Mouse (Mus musculus) telencephalon, adult 2 months (tissue): ENCODE data around the gene Cacng3.

Experiments used
- DNase-seq: peaks from one replicate; pipeline ENCODE4 v3.0.0-alpha.2; 2011; ENCODE audit warnings: low read depth, low spot score

The Cacng3 gene

DNA sequence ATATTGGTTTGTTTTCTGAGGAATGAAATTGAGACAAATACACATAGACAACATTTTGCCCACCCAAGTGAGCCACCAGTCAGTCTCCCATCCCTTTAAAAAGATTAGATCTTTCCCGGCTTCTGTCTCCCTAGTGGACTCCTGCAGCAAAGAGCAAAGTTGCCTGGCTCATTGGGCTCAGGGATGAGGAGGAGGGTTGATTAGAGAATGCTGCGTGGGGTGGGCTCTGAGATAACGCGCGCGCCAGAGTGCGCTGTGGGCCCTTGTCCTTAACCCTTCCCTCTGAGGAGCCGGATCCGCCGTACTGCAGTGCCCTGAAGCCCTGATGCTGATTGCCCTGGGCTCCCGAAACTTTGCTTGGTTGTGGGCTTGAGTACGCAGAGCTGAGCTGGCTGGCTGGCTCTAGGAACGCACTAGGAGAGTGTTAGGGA lies at the start of gene Cacng3:
TSS of gene Cacng3 (plus strand) at position 51 of the 431 bp plus-strand sequence.
- DNase-seq: no peak

DNA sequence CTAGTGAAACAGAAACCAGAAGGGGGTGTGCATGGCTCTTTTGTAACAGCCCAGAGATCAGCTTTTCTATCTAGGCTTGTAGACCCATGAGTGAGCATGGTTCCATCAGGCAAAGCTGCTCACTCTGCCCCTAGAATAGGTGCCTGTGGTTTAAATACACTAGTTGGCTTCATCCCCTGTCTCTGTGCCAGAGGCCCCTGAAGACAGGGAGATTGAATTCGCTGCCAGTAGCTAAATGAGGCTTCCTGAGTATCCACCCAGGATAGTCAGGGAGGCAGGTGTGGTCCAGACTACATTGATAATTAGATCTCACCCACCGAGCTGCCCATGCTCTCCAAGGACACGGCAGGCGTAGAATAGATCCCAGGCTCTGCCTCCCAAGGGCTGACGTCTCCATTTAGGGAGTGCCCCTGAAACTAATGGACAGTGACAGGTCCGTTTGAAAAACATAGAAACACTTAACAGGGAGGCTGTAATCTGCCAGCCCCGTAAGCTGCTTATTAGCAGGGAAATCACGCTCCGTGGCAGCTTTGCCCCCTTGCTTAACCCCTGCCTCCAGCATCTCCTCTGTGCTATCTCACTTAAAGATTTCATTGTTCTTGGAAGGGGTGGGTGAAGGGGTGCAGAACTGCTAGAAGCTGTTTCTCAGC lies 48.0 kb upstream of the Cacng3 start:
- DNase-seq: no peak

DNA sequence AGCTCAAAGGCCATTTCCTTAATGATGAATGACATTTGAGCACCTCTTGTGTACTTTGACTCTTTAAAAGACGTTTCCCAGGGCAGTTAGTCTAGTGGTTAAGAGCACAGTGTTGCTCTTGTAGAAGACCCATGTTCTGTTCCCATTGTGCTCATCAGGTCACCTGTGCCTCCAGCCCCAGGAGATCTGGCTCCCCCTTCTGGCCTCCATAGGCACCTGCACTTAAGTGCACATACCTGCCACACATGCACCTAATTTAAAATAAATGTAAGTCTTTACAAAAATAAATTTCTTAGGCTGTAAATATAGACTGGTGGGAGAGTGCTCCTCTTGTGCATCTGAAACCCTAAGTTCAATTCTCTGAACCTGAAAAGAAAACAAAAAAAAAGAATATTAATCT lies 46.5 kb upstream of the Cacng3 start:
- no peak for DNase-seq

DNA sequence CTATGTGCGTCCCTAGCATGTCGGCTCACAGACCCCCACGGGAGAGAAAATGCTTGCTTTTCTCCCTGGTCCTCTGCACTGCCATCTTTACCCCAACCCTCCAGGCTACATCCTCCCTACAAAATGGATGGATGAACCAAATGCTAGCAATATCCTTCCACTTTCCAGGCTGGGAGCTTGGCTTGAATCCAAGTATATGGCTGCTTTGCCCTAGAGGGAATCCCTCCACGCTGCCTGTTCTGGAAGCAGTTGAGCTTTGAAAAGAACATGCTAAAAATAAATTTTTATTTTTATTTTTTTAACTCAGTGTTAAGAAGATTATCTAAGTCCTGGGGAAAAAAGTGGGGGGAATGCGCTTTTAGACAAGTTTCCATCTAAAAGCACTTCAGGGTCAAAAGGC lies 42.2 kb upstream of the Cacng3 start:
- DNase-seq: no peak

DNA sequence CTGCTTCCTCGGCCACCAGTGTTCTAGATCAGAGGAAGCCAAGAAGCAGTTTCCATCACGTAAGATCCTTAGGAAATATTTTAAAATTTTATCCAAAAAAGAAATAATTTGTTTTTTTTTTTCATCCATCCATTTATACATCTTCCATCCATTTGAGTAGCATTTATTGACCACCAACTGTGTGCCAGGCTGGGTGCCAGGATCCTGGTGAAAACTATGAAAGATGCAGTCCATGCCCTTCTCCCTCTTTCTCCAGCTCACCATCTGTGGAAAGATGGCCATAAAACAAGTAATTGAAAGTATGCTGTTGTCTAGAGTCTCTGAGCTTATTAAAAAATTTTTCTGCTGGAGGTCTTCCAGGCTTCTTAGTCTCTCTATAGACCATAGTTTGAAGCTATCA lies 39.9 kb upstream of the Cacng3 start:
- no peak for DNase-seq

DNA sequence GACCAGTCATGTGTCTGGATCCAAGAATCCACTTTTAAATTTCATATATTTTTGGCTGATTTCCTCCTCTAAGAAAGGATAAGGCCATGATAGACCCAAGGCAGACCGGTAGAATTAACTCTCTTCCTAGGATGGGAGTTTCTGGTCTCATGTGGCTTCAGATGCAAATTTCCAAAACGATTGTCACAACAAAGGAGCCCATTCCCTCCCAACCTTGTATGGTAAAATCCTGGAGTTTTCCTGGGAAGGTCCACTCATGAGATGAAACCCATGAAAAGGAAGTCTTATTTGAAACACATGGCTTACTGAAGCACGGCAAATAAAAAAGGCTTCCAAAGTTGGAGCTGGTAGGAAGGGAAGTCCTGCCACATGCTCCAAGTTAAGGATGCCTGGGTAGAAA lies 39.1 kb upstream of the Cacng3 start:
- DNase-seq: no peak

DNA sequence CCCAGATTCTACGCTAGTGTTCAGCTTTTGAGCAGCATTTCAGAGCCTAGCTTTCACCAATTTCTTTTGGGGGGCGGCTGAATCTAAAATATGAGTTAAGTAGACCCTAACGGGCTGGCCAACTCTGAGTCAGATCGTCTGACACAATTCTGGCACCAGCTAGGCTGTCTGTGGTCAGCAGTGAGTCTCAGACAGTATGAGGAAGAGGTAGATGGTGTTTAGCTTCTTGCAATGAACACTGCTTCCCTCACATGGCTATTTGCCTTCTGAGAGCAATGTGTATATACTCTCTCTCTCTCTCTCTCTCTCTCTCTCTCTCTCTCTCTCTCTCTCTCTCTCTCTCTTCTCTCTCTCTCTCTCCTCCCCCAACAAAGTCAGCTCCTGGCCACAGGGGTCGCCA lies 37.3 kb upstream of the Cacng3 start:
- DNase-seq: no peak

DNA sequence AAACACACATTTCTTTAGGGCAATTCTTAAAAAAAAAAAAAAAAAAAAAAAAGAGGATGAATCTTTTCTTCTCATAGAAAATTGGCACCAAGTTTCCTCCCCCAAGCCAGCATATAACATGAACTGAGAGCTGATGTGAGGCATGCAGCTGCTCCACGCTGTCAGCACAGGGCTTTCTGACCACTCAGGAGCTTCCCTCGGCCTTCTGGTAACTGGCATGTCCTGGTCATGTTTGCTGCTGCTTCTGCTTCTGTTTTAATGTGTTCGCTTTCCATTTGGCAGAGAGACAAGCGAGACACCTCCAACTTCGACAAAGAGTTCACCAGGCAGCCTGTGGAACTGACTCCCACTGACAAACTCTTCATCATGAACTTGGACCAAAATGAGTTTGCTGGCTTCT lies 36.8 kb upstream of the Cacng3 start:
- DNase-seq: no peak

DNA sequence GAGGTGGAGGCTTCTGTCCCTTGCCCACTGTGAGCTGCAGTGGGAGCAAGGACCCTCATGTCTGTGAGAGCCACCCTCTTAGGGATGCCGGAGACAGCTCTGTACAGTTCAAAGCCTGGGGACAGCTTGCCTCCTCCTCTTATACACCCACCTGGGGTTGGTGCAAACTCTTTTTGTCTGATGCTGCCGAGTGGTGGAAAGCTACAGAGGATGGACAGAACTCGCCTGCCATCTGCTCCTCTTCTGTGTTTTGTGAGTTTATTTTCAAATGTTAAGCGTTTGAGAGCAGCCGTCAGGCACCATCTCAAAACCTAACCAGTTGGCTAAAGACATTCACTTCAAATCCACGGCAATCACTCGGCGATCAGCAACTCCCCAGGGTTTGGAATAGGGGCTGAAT lies 26.6 kb upstream of the Cacng3 start:
- peak; percentile 63 for DNase-seq

DNA sequence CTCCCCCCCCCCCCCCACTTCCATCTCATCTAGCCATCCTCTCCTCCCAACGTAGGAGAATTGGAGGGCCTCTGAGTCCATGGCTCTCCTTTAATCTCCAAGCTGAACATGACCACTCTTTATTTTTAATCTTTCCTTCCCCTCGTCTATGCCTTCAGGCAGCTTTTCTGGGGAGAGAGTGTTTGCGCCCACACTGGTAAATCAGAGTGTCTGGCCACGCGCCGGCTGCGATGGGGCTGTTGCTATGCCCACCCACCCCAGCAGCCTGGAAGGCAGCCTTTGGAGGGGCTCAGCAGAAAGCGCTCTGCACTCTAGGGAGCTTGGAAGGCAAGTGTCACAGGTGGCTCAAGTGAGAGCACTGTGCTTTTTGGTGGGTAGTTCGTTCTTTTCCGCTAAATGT lies 21.0 kb upstream of the Cacng3 start:
- peak; percentile 45 for DNase-seq

DNA sequence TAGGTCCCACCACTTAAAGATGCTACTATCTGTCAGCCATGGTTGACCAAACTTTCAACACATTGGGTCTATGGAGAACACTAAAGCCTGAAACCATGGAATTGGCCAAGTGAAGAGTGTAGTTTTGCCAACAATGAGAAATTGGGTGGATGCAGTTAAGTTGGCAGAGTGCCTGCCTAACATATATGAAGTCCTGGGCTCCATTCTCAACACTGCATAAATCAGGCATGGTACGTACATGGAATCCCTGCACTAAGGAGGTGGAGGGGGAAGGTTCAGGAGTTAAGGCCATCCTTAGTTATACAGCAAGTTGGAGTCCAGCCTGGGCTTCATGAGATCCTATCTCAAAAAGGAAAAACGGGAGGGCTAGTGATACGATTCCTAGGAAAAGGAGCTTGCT lies 17.8 kb upstream of the Cacng3 start:
- no peak for DNase-seq

DNA sequence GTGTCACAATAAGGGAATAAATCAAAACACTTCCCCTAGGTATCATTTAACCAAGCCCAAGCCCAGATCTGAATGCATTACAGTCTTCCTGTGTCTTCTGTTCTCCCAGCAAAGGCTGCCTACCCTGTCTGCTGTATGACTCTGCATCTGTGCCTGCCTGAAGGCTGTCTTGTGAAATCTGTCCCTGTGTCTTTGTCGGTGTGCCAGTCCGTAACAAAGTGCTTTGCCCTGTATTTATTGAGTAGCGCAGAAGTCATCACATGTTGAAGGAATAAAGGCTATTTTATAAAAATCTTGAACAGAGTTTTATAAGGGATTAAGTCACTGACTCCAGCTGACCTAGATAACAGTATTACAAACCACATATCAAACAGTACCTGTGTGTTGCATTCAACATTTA lies 13.6 kb upstream of the Cacng3 start:
- no peak for DNase-seq

DNA sequence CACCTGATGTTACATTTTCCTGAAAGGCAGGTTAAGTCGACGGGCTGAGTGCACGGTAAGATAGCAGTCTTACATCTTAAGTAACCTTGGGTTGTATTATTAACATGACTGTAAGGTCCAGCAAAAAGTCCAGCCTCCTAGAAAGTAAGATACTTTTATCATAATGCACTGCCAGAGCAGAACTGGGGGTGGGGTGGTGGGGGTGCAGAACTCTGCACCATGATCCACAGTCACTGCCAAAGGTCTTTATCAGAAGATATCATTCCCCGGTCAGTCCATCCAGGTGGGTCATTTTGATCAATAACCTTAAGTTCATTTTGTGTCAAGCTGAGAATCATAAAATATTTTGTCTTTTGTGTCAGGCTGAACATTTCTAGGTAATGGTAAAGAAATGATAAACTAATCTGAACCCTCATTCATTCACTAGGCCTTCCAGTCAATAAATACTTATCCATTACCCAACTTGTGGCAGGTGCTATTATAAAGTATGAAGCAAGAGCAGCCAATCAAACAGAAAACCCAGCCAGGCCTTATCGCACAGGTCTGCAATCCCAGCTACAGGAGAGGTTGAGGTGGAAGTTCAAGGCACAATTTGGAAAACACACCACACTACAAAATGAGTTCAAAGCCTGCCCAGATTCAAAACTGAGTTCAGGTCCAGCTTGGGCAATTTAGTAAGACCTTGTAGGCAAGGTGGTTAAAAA lies 12.7 kb upstream of the Cacng3 start:
- no peak for DNase-seq

DNA sequence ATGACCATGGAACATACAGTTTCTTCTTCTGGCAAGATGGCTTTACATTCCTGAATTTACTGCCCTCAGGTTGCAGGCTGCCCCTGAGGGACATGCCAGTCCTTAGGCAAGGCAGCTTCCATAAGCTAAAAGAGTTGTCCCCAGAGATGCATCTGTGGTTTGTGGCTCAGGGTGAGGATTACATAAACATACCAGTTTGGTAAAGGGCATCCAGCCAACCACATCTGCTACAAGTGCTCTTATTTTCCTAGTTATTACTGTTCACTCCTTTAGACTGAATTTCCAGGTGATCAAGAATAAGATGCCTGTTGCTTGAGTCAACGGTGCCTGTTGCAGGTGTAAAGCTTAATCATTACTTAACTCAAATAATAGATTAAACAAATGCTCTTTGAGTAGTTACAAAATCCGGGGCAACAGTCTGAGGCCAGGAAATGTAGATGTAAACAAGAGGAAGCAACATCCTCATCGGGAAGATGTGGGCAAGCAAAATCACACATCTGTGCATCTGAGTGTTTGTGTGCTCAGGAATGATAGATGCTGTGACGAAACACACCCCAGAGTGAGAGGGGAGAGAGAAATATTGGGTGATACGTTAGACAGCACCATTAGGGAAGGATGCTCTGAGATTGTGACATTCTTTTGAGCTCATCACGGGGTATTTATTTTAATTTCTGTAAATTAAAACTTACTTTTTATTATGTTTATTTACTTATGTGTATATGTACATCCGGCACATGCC lies 4.8 kb upstream of the Cacng3 start:
- no peak for DNase-seq

DNA sequence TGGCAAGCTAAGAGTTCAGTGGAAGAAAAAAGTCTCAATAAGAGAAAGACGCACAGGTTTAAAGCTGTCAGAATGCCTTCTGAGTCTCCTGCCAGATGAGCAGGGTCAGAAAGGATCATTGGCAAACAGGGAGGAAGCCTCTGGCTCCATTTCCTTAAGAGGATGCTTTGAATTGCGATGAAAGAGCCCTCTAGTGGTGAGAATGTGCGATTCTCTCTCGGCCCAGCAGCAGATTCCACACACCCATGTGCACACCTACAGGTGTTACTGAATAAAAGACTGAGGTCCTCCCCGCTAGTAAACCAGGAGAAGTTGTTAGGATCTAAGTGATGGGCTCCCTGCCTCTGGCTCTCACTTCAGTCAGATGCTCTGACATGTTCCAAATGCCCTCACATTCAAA lies 2.4 kb upstream of the Cacng3 start:
- no peak for DNase-seq

DNA sequence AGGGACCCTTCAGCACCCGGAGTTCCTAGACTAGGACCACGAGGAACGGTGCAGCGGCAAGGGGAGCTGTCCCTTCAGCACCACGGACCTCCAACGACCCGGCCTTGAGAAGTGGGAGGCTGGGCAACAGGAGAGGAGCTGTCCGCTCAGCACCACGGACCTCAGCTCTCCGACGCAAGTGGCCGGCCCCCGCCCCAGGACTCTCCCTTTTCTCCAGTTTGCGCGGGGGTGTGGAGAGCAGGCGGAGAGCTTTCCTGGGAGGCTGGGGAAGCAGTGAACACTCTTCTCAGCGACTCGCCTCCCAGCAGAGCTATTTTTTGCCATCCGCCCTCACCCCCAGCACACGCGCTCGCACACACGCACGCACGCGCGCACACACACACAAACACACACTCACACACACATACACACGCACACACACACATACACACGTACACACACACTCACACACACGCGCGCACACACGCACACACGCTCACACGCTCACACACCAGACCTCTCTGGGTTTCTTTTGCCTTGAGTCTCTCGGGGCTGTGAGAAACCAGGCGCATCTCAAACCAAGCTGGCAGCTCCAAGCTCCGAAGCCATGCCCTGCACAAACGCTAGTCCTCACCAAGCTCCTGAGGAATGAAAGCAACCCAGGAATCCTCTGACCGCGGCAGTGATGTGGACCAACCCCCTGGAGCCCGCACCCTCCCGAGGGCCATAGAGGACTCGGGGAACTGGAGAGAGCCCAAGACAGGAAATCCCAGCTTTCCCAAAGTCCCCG lies 765 bp downstream of the Cacng3 start:
- peak; percentile 86 for DNase-seq

DNA sequence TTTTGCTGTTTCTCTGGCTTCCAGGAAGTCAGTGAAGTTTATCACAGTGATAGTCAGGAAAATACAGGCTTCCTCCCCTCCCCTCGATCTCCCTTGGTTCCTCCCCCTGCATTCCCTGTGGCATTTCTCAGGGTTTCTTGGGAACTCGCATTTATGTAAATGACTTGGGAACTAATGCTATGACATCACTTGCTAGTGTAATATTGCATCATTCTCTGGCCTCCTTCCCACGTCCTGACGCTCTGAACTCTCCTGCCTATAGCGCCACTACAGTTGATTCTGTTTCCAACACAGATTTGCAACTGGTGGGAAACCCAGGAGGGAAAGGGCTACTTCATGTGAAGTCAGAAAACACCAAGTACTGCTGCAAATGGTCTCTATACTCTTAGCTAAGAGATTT lies 2.7 kb downstream of the Cacng3 start:
- peak; percentile 72 for DNase-seq

DNA sequence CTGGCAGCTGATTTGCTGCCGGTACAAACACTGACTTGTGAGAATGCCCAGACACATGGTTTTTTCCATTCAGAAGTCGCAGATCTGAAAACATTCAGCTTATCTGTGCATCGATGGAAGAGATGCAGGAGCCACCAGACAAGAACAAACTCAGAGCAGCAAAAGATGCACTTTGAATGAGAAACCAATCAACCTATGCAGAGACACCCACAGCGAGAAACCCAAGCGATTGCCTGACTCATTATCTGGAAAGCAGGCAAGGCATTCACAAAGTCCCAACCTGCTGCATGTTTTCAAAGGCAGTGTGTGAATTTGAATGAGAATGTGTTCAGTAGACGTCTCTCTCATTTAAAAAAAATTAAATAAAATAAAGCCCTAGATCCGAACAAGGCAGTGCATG lies 4.9 kb downstream of the Cacng3 start:
- DNase-seq: no peak

DNA sequence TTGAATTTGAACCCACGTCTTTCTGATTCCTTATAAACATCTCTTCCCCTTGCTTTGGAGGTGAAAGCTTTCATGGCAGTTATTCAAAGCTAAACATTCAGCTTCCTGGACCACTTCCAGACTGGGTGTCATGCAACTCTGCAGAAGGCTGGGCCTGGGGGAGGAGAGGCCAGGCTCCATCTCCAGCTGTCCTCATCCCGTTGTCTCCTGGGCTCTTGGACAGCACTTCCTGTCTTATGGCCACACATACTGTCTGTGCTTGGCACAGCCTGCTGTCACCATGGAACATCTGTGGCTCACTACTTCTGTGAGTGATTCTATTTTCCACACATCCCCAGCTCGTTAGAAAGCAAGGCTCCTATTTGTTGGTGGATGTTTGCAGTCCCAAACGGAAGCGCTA lies 31.5 kb downstream of the Cacng3 start:
- peak; percentile 67 for DNase-seq

DNA sequence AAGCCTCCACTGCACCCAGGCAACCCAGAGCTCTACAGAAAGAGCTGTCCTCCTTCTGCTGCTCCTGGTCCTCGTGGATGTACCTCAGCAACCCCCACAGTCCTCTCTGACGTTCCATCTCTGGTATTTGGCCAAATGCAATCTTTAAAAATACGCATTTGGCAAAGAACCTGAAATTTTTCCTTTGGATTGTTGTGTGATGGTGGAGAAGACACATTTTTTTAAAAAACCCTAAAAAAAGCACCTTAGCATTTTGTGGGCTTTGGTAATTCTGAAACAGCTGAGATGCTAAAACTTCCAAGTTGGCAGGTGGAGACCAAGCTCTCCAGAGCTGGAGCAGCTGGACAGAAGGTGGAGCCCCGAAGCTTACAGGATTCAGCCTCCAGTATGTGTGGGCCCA lies 32.2 kb downstream of the Cacng3 start:
- peak; percentile 65 for DNase-seq

DNA sequence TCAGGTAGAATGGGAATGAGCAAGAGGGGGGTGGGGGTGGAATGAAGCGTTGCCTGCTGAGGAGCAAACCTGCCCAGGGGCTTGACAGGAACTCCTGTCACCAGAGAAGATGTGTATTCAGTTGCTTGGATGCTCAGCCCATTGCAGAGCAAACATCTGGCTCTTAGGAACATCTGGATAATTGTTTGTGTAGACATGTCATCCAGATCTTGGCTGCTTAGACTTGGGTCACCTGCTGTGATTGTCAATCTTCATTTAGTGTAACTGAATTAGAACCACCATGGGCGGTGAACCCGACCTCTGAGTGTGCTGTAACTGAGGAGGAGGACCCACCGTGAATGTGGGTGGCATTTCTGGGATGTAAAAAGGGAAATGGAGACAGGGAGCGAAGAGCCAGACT lies 36.4 kb downstream of the Cacng3 start:
- no peak for DNase-seq

DNA sequence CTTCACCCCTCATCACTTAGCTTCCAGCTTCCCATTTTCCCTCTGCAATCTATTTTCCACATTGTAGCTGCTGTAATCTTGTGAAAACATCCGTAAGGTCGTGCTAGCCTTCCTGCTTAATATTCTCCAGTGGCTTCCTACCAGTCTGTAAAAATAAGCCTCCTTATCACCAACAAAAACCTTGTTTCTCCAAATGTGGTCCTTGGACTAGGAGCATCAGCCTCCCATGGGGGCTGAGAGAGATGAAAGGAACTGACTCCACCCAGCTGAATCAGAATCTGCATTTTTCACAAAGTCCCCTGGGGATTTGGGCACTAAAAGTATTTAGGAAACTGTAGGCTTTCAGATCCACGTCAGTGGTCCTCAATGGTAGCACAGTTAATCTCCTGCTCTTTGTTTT lies 46.0 kb downstream of the Cacng3 start:
- no peak for DNase-seq
